Mouse (Mus musculus): ENCODE measurements at regions not wholly inside any gene's neighbourhood (a gene's known extent, or its start where the extent isn't known, plus 50 kb on each side); places are given as distances from the start of the nearest gene placed in this dataset.

DNA sequence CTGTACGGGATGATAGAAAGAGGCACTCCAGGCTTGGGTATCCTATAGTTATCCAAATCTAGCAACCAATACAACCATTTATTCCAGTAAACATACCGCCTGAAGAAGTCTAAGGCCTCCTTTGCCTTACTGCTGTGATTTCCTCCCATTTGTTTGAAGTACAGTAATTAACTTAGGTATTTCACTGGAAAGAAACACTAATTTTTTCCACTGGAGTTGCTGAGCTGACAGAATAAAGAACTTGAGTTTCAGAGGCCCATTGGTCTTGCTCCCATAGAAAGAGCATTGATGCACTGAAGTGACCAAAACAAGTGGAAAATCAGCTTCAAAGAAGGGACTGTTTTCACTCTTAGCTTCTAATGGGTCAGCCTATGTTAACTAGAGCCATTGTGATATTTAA, 1100.8 kb upstream of the Gm7489 start:
- Histone ChIP-seq H3K4me1 (ENCODE audit: control insufficient read depth, insufficient read depth, low read length) (no peaks in the 10 kb centered on the region), H3K27ac (ENCODE audit: low read depth, low read length) (no peak overlapping the region), H3K4me3 (ENCODE audit: low read depth, low read length) (no peak overlapping the region), H3K36me3 (ENCODE audit: control insufficient read depth, insufficient read depth, low read length) (no peaks in the 10 kb centered on the region), H3K4me2 (no peak overlapping the region), H3K27me3 (ENCODE audit: control insufficient read depth, insufficient read depth, low read length) (no peaks in the 10 kb centered on the region), H3K9me3 (replicated peaks; ENCODE audit: control insufficient read depth, low read length) (no peaks in the 10 kb centered on the region), H3K9ac (ENCODE audit: low read depth, low read length) (no peak overlapping the region)
- 80% methylated on average over 2 of the region's 2 CpGs for WGBS (ENCODE audit: insufficient replicate concordance)
- no peak for ATAC-seq (replicated peaks; ENCODE audit: insufficient number of reproducible peaks, low FRiP score, low TSS enrichment)

DNA sequence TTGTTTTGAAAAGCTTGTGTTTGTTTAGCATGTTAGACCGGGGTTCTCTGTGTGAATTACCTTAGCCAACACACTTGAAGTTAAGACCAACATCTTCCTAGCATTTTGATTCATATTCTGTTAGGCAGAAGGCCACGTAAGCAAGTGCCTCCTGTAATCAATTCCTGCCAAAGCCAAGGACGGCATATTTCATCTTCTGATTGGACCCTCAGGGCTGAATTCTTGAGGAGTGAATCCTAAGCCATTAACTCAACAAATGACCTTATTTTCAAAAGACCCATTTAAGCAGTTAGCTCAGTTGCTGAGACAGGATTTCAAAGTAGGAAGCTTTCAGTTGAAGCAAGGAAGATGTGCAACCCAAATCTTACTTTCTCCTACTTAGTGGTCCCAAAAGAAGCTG, 1099.5 kb upstream of the Gm7489 start:
- Histone ChIP-seq H3K9ac (ENCODE audit: low read depth, low read length) (no peak overlapping the region), H3K27ac (ENCODE audit: low read depth, low read length) (no peak overlapping the region), H3K4me2 (no peak overlapping the region), H3K36me3 (ENCODE audit: control insufficient read depth, insufficient read depth, low read length) (no peaks in the 10 kb centered on the region), H3K4me3 (ENCODE audit: low read depth, low read length) (no peak overlapping the region), H3K9me3 (replicated peaks; ENCODE audit: control insufficient read depth, low read length) (no peaks in the 10 kb centered on the region), H3K4me1 (ENCODE audit: control insufficient read depth, insufficient read depth, low read length) (no peaks in the 10 kb centered on the region), H3K27me3 (ENCODE audit: control insufficient read depth, insufficient read depth, low read length) (no peaks in the 10 kb centered on the region)
- no peak for ATAC-seq (replicated peaks; ENCODE audit: insufficient number of reproducible peaks, low FRiP score, low TSS enrichment)
- 70% methylated on average over 3 of the region's 3 CpGs for WGBS (ENCODE audit: insufficient replicate concordance)

DNA sequence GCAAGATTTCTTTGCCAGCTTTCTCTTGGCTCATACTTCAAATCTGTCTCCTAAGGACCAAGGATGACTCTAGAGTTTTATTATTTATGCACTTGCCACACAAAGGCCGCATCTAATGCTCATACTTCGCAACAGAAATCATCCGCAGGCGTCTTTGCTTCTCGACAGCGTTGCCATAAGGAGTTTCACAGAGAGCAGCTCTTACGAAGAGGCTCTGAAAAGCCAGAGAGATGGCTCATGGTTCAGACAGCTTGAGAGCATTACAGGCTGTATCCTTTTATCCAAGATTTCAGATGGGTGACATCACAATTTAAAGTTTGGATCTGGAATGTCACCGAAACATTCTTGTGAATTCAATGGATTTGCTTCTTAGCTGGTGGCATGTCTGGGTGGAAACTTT, 1098.7 kb upstream of the Gm7489 start:
- ATAC-seq (replicated peaks; ENCODE audit: insufficient number of reproducible peaks, low FRiP score, low TSS enrichment), result no peak
- 79% methylated on average over 8 of the region's 8 CpGs for WGBS (ENCODE audit: insufficient replicate concordance)
- H3K36me3 ChIP-seq (ENCODE audit: control insufficient read depth, insufficient read depth, low read length), result no peaks in the 10 kb centered on the region

DNA sequence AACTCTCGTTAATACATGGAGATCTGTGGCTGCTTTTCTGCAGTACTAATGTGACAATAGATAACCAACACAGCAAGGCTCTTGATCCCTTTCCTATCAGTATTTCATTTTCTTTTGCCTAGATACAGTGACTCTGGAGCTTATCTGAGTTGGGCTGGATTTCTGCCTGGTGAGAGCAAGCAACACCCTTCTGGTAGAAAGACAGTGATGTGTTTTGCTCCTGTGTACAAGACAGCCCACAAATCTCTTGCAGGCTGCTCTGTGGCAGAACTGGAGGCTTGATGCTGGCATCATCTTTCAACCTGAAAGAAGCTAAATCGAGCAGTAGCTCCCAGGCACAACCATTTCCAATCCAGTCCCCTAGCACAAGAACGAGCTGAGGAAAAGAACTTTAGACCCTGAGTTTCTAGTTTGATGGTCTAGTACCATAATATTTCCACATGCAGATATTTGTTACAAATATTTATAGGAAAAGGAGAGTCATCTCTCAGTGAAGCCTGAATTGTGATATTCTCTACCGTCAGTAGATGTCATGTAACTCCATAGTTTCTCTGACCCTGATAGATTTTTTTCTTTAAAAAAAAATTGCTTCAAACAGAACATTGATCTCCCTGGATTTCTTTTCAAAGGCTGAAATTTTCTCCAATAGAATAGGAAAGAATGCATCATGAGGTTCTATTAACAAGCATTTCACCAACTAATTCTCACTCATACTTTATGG, 1079.1 kb upstream of the Gm7489 start:
- Histone ChIP-seq H3K4me1 (ENCODE audit: control insufficient read depth, insufficient read depth, low read length) (no peaks in the 10 kb centered on the region), H3K9ac (ENCODE audit: low read depth, low read length) (no peak overlapping the region), H3K27me3 (ENCODE audit: control insufficient read depth, insufficient read depth, low read length) (no peaks in the 10 kb centered on the region), H3K9me3 (replicated peaks; ENCODE audit: control insufficient read depth, low read length) (no peaks in the 10 kb centered on the region), H3K36me3 (ENCODE audit: control insufficient read depth, insufficient read depth, low read length) (no peaks in the 10 kb centered on the region), H3K4me3 (ENCODE audit: low read depth, low read length) (no peak overlapping the region), H3K4me2 (no peak overlapping the region), H3K27ac (ENCODE audit: low read depth, low read length) (no peak overlapping the region)
- ATAC-seq (replicated peaks; ENCODE audit: insufficient number of reproducible peaks, low FRiP score, low TSS enrichment), result no peak
- 68% methylated on average over 4 of the region's 4 CpGs for WGBS (ENCODE audit: insufficient replicate concordance)

More for the DNA sequence above, 1098.7 kb upstream of the Gm7489 start:
- Histone ChIP-seq H3K27me3 (ENCODE audit: control insufficient read depth, insufficient read depth, low read length) (no peaks in the 10 kb centered on the region), H3K4me3 (ENCODE audit: low read depth, low read length) (no peak overlapping the region), H3K9me3 (replicated peaks; ENCODE audit: control insufficient read depth, low read length) (no peaks in the 10 kb centered on the region), H3K27ac (ENCODE audit: low read depth, low read length) (no peak overlapping the region), H3K4me1 (ENCODE audit: control insufficient read depth, insufficient read depth, low read length) (no peaks in the 10 kb centered on the region), H3K4me2 (no peak overlapping the region), H3K9ac (ENCODE audit: low read depth, low read length) (no peak overlapping the region)

DNA sequence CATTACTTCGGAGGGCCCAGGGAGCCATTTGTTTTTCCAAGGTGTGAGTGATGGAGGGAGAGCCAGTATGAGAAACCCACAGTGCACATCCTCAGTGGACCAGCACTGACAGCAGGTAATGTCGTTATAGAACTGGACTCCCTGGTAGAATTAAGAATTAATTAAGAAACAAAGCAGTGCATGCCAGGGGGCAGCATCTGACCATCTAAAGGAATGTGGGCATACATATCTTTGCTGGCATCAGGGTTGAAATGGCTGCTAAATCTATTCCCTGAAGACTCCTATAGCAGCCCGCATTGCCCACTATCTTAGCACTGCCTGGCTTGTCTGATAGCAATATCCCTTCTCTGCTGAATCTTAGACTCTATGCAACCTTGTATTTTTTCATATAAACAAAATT, 1076.1 kb upstream of the Gm7489 start:
- no peaks in the 10 kb centered on the region for H3K4me1 ChIP-seq (ENCODE audit: control insufficient read depth, insufficient read depth, low read length)
- H3K9ac ChIP-seq (ENCODE audit: low read depth, low read length), result no peak overlapping the region
- no peaks in the 10 kb centered on the region for H3K9me3 ChIP-seq (replicated peaks; ENCODE audit: control insufficient read depth, low read length)
- no peaks in the 10 kb centered on the region for H3K27me3 ChIP-seq (ENCODE audit: control insufficient read depth, insufficient read depth, low read length)
- 76% methylated on average over 3 of the region's 3 CpGs for WGBS (ENCODE audit: insufficient replicate concordance)
- ATAC-seq (replicated peaks; ENCODE audit: insufficient number of reproducible peaks, low FRiP score, low TSS enrichment), result no peak
- H3K4me2 ChIP-seq, result no peak overlapping the region
- no peak overlapping the region for H3K4me3 ChIP-seq (ENCODE audit: low read depth, low read length)
- H3K27ac ChIP-seq (ENCODE audit: low read depth, low read length), result no peak overlapping the region
- H3K36me3 ChIP-seq (ENCODE audit: control insufficient read depth, insufficient read depth, low read length), result no peaks in the 10 kb centered on the region

DNA sequence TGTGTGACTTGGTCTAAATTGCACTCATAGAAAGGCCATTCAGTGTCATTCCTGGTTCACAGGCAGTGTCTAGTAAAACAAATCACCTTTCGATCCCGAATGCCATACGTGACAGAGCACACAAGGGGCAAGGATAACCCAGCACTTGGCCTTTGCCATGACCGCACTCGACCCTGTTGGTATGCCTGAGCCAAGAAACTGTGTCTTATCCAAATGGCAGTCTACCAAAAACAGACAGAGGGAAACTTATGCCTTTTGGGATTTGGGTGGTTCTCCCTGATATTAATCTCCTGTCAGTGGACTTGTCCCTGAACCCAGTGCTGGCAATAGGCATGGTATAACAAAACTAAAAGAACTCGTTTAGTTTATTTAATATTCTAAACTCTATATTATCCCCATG, 1063.9 kb upstream of the Gm7489 start:
- ATAC-seq (replicated peaks; ENCODE audit: insufficient number of reproducible peaks, low FRiP score, low TSS enrichment), result no peak
- Histone ChIP-seq H3K27me3 (ENCODE audit: control insufficient read depth, insufficient read depth, low read length) (no peaks in the 10 kb centered on the region), H3K9me3 (replicated peaks; ENCODE audit: control insufficient read depth, low read length) (no peaks in the 10 kb centered on the region), H3K4me3 (ENCODE audit: low read depth, low read length) (no peak overlapping the region), H3K4me2 (no peak overlapping the region), H3K36me3 (ENCODE audit: control insufficient read depth, insufficient read depth, low read length) (no peaks in the 10 kb centered on the region), H3K4me1 (ENCODE audit: control insufficient read depth, insufficient read depth, low read length) (no peaks in the 10 kb centered on the region), H3K9ac (ENCODE audit: low read depth, low read length) (no peak overlapping the region), H3K27ac (ENCODE audit: low read depth, low read length) (no peak overlapping the region)
- WGBS (ENCODE audit: insufficient replicate concordance), result 80% methylated on average over 6 of the region's 6 CpGs

DNA sequence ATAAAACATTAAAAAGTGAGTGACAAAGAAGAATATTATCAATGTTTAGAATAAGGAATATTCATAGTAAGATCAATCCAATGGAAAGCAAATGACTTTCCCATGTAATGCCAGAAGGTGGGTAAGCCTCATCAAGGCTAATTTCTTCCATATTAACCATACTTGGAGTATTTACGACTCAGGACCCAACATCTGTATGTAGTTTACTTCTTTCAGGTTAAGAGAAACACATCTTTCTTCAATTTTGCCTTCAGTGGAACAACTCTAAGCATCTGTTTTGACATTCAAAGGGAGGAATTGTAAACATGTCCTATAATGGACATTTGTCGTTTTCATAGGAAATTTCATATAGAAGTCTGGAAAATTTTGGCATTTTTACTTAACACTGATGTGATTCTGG, 1047.8 kb upstream of the Gm7489 start:
- H3K4me3 ChIP-seq (ENCODE audit: low read depth, low read length), result no peak overlapping the region
- no peaks in the 10 kb centered on the region for H3K27me3 ChIP-seq (ENCODE audit: control insufficient read depth, insufficient read depth, low read length)
- no peak overlapping the region for H3K27ac ChIP-seq (ENCODE audit: low read depth, low read length)
- H3K4me1 ChIP-seq (ENCODE audit: control insufficient read depth, insufficient read depth, low read length), result no peaks in the 10 kb centered on the region
- H3K36me3 ChIP-seq (ENCODE audit: control insufficient read depth, insufficient read depth, low read length), result no peaks in the 10 kb centered on the region
- WGBS (ENCODE audit: insufficient replicate concordance), result 78% methylated on average over 2 of the region's 2 CpGs
- no peaks in the 10 kb centered on the region for H3K9me3 ChIP-seq (replicated peaks; ENCODE audit: control insufficient read depth, low read length)
- ATAC-seq (replicated peaks; ENCODE audit: insufficient number of reproducible peaks, low FRiP score, low TSS enrichment), result no peak
- no peak overlapping the region for H3K4me2 ChIP-seq
- no peak overlapping the region for H3K9ac ChIP-seq (ENCODE audit: low read depth, low read length)

DNA sequence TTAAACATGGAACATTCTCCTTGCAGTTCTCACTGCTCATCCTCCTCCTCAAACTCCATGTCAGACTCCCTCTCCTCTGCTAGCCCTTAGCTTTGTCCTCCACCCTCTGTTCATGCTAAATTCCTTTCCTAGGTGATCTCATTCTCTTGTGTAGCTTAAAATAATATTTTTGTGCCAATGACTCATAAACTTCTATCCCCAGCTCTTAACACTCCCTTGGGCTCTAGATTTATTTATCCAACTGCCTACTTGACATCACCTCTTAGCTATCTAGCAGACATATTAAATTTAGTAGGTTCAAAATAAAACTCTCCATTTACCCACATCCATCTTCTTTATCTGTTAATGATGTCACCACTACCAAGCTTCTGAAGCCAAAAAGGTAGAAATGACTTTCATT, 1036.6 kb upstream of the Gm7489 start:
- Histone ChIP-seq H3K4me2 (no peak overlapping the region), H3K27me3 (ENCODE audit: control insufficient read depth, insufficient read depth, low read length) (no peaks in the 10 kb centered on the region), H3K4me1 (ENCODE audit: control insufficient read depth, insufficient read depth, low read length) (no peaks in the 10 kb centered on the region), H3K4me3 (ENCODE audit: low read depth, low read length) (no peak overlapping the region), H3K36me3 (ENCODE audit: control insufficient read depth, insufficient read depth, low read length) (no peaks in the 10 kb centered on the region), H3K9me3 (replicated peaks; ENCODE audit: control insufficient read depth, low read length) (no peaks in the 10 kb centered on the region), H3K27ac (ENCODE audit: low read depth, low read length) (no peak overlapping the region), H3K9ac (ENCODE audit: low read depth, low read length) (no peak overlapping the region)
- ATAC-seq (replicated peaks; ENCODE audit: insufficient number of reproducible peaks, low FRiP score, low TSS enrichment), result no peak

DNA sequence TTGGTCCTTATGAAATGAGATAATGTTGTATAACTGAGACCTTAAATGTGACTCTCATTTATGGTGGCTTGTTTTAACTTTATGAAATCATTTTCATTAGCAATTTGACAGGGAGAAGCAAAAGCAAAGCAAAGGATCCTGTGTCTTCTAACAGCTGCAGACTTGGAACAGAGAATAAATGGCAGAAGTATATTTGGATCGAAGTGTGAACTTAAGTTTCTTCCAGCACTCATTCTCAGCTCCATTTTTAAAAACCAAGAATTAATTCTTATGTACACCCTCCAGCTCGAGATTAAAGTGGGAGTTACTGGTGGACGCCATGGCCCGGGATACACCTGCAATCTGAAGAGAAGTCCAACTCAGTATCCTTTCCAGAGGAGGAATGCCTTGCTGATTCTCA, 1026.0 kb upstream of the Gm7489 start:
- H3K27ac ChIP-seq (ENCODE audit: low read depth, low read length), result no peak overlapping the region
- H3K4me2 ChIP-seq, result no peak overlapping the region
- H3K27me3 ChIP-seq (ENCODE audit: control insufficient read depth, insufficient read depth, low read length), result no peaks in the 10 kb centered on the region
- no peak overlapping the region for H3K9ac ChIP-seq (ENCODE audit: low read depth, low read length)
- no peaks in the 10 kb centered on the region for H3K9me3 ChIP-seq (replicated peaks; ENCODE audit: control insufficient read depth, low read length)
- H3K4me1 ChIP-seq (ENCODE audit: control insufficient read depth, insufficient read depth, low read length), result no peaks in the 10 kb centered on the region
- no peak overlapping the region for H3K4me3 ChIP-seq (ENCODE audit: low read depth, low read length)
- H3K36me3 ChIP-seq (ENCODE audit: control insufficient read depth, insufficient read depth, low read length), result no peaks in the 10 kb centered on the region
- WGBS (ENCODE audit: insufficient replicate concordance), result 81% methylated on average over 4 of the region's 4 CpGs
- no peak for ATAC-seq (replicated peaks; ENCODE audit: insufficient number of reproducible peaks, low FRiP score, low TSS enrichment)

Data from heart, embryonic 11.5 days (tissue).